Comparison of ENCODE assay signal across 8 mouse cellular contexts in the genomic region with DNA sequence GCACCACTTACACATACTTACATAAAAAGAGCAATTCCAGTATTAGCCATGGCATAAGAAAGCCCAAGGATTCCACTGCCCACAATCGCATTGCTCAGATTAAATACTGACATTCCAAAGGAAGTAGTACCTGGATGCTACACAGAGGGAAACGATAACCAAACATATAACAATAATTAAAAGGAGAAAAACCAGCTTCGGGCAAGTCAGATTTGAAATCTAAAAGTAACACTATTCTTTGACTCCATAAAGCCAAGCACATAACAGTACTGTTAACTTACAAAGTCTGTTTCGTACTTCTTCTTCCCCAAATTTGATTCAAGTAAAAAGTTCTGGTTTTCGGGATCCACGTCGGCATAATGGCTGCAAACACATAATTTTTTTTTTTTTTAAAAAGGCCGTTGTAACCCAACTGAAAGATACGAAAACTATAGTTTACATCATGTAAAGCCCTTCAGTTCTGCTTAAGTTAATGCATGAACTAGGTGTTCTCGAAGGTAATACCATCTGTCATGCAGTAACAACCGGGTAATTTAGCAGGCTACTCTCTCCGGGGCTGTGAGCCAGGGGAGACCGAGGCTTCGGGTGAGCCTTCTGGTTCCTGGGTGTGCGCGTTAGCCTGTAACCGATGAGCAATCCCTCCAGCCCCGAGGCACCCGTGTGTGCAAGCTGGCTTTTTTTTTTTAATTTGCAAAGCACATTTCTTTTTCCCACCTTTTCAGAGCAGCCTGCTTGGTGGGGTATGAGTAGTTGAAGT. TPM values are rescaled to one million over a fixed set of nuclear protein-coding genes. Genes with fewer than 3 reads are reported as not detected.
DNase-seq lines count a peak whose midpoint lies in the region; ATAC-seq and TF ChIP-seq lines count a peak whose summit lies in the region.

No protein-coding gene starts in this region.

- H3K4me3 ChIP-seq in kidney, postnatal 0 days (replicated peaks; ENCODE audit: low read depth, low read length), result peak overlapping the region; percentile 96
- peak overlapping the region; percentile 97 for H3K4me3 ChIP-seq in bone marrow, adult 2 months (replicated peaks; ENCODE audit: control insufficient read depth, low read depth, low read length)
- H3K4me3 ChIP-seq in forebrain, embryonic 12.5 days (replicated peaks), result peak overlapping the region; percentile 92
- H3K4me3 ChIP-seq in limb, embryonic 12.5 days (replicated peaks), result peak overlapping the region; percentile 87
- peak overlapping the region; percentile 84 for H3K4me3 ChIP-seq in neural tube, embryonic 13.5 days

- TF ChIP-seq CTCF in kidney, postnatal 0 days (IDR thresholded peaks at IDR 0.05; ENCODE audit: low read depth), result no peak
- TF ChIP-seq CTCF in bone marrow, adult 2 months (IDR thresholded peaks at IDR 0.05; ENCODE audit: control insufficient read depth, insufficient read depth, low read length), result no peak

- TF ChIP-seq POLR2A in bone marrow, adult 2 months (IDR thresholded peaks at IDR 0.05; ENCODE audit: borderline replicate concordance, control insufficient read depth, low read depth, low read length), result no peak

- no peaks in the 10 kb centered on the region for H3K27me3 ChIP-seq in kidney, postnatal 0 days (ENCODE audit: insufficient read depth, low read length)
- H3K27me3 ChIP-seq in forebrain, embryonic 12.5 days, result 0 out of 2 replicates have a peak, but pooled peaks cover 5% of the 10 kb centered on the region
- no peaks in the 10 kb centered on the region for H3K27me3 ChIP-seq in limb, embryonic 12.5 days
- no peaks in the 10 kb centered on the region for H3K27me3 ChIP-seq in neural tube, embryonic 13.5 days

- peaks cover 32% of the 10 kb centered on the region for H3K36me3 ChIP-seq in kidney, postnatal 0 days (ENCODE audit: insufficient read depth, low read length)
- peaks cover 51% of the 10 kb centered on the region for H3K36me3 ChIP-seq in forebrain, embryonic 12.5 days (replicated peaks)
- H3K36me3 ChIP-seq in limb, embryonic 12.5 days, result peaks cover 53% of the 10 kb centered on the region
- H3K36me3 ChIP-seq in neural tube, embryonic 13.5 days, result peaks cover 47% of the 10 kb centered on the region

- H3K9ac ChIP-seq in kidney, postnatal 0 days (ENCODE audit: low read depth, low read length), result peak overlapping the region; percentile 99
- H3K9ac ChIP-seq in forebrain, embryonic 12.5 days, result peak overlapping the region; percentile 99
- H3K9ac ChIP-seq in limb, embryonic 12.5 days (replicated peaks), result peak overlapping the region; percentile 100
- H3K9ac ChIP-seq in neural tube, embryonic 13.5 days, result peak overlapping the region; percentile 99

- peak overlapping the region; percentile 99 for H3K27ac ChIP-seq in kidney, postnatal 0 days
- peak overlapping the region; percentile 100 for H3K27ac ChIP-seq in bone marrow, adult 2 months (ENCODE audit: control insufficient read depth, insufficient read depth, low read depth, low read length, poor library complexity)
- peak overlapping the region; percentile 100 for H3K27ac ChIP-seq in forebrain, embryonic 12.5 days
- H3K27ac ChIP-seq in limb, embryonic 12.5 days, result peak overlapping the region; percentile 99
- peak overlapping the region; percentile 100 for H3K27ac ChIP-seq in neural tube, embryonic 13.5 days (replicated peaks)

- DNase-seq in kidney, postnatal 0 days (ENCODE audit: low spot score), result no peak
- no peak for DNase-seq in kidney, adult 8-10 months
- no peak for DNase-seq in c-Kit-positive CD71-positive TER-119-positive erythroid progenitor cells, embryonic 14.5 days (ENCODE audit: low spot score)

- H3K9me3 ChIP-seq in kidney, postnatal 0 days (replicated peaks; ENCODE audit: low read length), result no peaks in the 10 kb centered on the region
- no peaks in the 10 kb centered on the region for H3K9me3 ChIP-seq in forebrain, embryonic 12.5 days
- H3K9me3 ChIP-seq in limb, embryonic 12.5 days, result no peaks in the 10 kb centered on the region
- no peaks in the 10 kb centered on the region for H3K9me3 ChIP-seq in neural tube, embryonic 13.5 days

- 4% methylated on average over 19 of the region's 19 CpGs for WGBS in kidney, postnatal 0 days
- 3% methylated on average over 19 of the region's 19 CpGs for WGBS in bone marrow, adult 2 months
- WGBS in forebrain, embryonic 12.5 days, result 23% methylated on average over 19 of the region's 19 CpGs
- WGBS in limb, embryonic 12.5 days, result 18% methylated on average over 19 of the region's 19 CpGs
- WGBS in neural tube, embryonic 13.5 days, result 21% methylated on average over 19 of the region's 19 CpGs

- peak overlapping the region; percentile 79 for H3K4me2 ChIP-seq in kidney, postnatal 0 days (ENCODE audit: low read length)
- peak overlapping the region; percentile 73 for H3K4me2 ChIP-seq in forebrain, embryonic 12.5 days
- peak overlapping the region; percentile 78 for H3K4me2 ChIP-seq in limb, embryonic 12.5 days
- peak overlapping the region; percentile 75 for H3K4me2 ChIP-seq in neural tube, embryonic 13.5 days

- ATAC-seq in kidney, postnatal 0 days (replicated peaks; ENCODE audit: low FRiP score, low read depth), result no peak
- peak; percentile 3; the same call in 1 of the 2 replicates for ATAC-seq in forebrain, embryonic 12.5 days (ENCODE audit: low FRiP score)
- no peak for ATAC-seq in limb, embryonic 12.5 days (ENCODE audit: insufficient number of reproducible peaks, insufficient read depth, low FRiP score, low TSS enrichment, low read depth)
- ATAC-seq in neural tube, embryonic 13.5 days (ENCODE audit: low read depth), result peak; percentile 12
- no peak for ATAC-seq in frontal cortex, adult (ENCODE audit: low TSS enrichment)

- 0 out of 2 replicates have a peak, but pooled peaks cover 6% of the 10 kb centered on the region for H3K4me1 ChIP-seq in kidney, postnatal 0 days (replicated peaks; ENCODE audit: insufficient read depth, low read length)
- peaks cover 1% of the 10 kb centered on the region; the same call in 1 of the 2 replicates for H3K4me1 ChIP-seq in bone marrow, adult 2 months (ENCODE audit: control insufficient read depth, insufficient read depth, low read length)
- H3K4me1 ChIP-seq in forebrain, embryonic 12.5 days, result peaks cover 35% of the 10 kb centered on the region
- H3K4me1 ChIP-seq in limb, embryonic 12.5 days (replicated peaks), result peaks cover 36% of the 10 kb centered on the region
- peaks cover 61% of the 10 kb centered on the region for H3K4me1 ChIP-seq in neural tube, embryonic 13.5 days (replicated peaks)

RNA-seq across cellular contexts. Expression of gene Slc38a2, which starts 1.5 kb away (rescaled TPM):
- polyA plus RNA-seq in kidney, postnatal 0 days (2015; fragmentation: Nextera tagmentation; extraction: Ambion mirVana), result 111 and 113 TPM in 2 replicates
- polyA plus RNA-seq in bone marrow, adult 2 months (2011; ENCODE audit: insufficient read depth, insufficient read length, low replicate concordance, missing spikeins), result 22.5 and 51.3 TPM in 2 replicates
- polyA plus RNA-seq in forebrain, embryonic 12.5 days (2016; fragmentation: Nextera tagmentation; extraction: Ambion mirVana), result 199 TPM in 2 replicates
- 210 and 217 TPM in 2 replicates for polyA plus RNA-seq in limb, embryonic 12.5 days (2016; fragmentation: Nextera tagmentation; extraction: Ambion mirVana)
- polyA plus RNA-seq in neural tube, embryonic 13.5 days (2015; fragmentation: Nextera tagmentation; extraction: Ambion mirVana), result 118 and 142 TPM in 2 replicates

RNA-seq across cellular contexts. Expression of gene Slc38a1, which starts 55.4 kb away (rescaled TPM):
- 44.3 and 56.2 TPM in 2 replicates for polyA plus RNA-seq in kidney, postnatal 0 days (2015; fragmentation: Nextera tagmentation; extraction: Ambion mirVana)
- polyA plus RNA-seq in bone marrow, adult 2 months (2011; ENCODE audit: insufficient read depth, insufficient read length, low replicate concordance, missing spikeins), result 9.3 and 17.0 TPM in 2 replicates
- polyA plus RNA-seq in forebrain, embryonic 12.5 days (2016; fragmentation: Nextera tagmentation; extraction: Ambion mirVana), result 148 and 166 TPM in 2 replicates
- 121 and 152 TPM in 2 replicates for polyA plus RNA-seq in limb, embryonic 12.5 days (2016; fragmentation: Nextera tagmentation; extraction: Ambion mirVana)
- 140 and 158 TPM in 2 replicates for polyA plus RNA-seq in neural tube, embryonic 13.5 days (2015; fragmentation: Nextera tagmentation; extraction: Ambion mirVana)

Comparison
In these comparisons a context has a peak if more than half of its experiments do, and no peak if none do; other contexts are left out.
1. ATAC-seq: peak in forebrain, embryonic 12.5 days (single experiment) and neural tube, embryonic 13.5 days (single experiment); none in kidney, postnatal 0 days (single experiment), limb, embryonic 12.5 days (single experiment) and frontal cortex, adult (single experiment).
2. Peak in every context shown above with its lines, with median percentiles within 50 percentile points of each other: H3K27ac ChIP-seq, H3K4me2 ChIP-seq, H3K4me3 ChIP-seq and H3K9ac ChIP-seq.